Mouse (Mus musculus): Measurements from ENCODE around the gene Gm3417. TPM values are rescaled to one million over a fixed set of nuclear protein-coding genes. Genes with fewer than 3 reads are reported as not detected.

Gm3417 gene
- 2.5 and 4.3 TPM in 2 replicates for polyA plus RNA-seq (2015; fragmentation: Nextera tagmentation; extraction: Ambion mirVana)

DNA sequence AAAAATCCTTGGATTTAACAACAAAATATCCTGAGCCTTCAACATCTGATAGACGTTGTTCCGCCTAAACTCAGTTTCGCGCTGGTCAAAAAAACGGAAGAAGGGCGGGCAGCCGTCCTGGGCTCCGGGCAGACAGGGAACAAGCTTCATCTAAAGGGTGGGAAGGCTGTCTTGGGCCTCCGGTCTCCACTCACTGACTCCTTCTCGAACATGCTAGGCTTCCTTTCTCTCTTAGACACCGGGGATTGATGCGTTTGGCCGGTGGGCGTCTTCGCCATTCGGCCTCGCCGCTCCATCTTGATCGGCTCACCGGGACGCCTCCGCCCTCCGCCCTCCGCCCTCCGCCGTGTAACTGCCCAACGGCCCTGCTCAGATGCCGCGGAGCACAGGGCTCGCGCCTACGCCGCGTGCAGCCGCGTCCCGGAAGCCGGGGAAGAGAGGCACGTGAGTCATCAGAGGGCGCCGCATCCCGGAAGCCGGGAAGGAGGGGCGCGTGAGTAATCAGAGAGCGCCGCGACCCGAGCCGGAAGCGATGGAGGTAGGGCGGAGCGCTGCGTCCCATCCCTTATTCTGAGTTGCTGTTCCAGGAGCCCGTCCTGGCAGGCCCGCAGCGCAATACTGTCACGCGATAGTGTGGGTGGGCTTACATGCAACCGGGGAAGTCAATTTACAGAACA is at the start of gene Gm3417, which contains the start of gene 9030025P20Rik:
Gm3417 (minus strand) TSS at position 429 of the 677 bp plus-strand sequence.
9030025P20Rik (plus strand) TSS at position 107 of the 677 bp plus-strand sequence.

DNA sequence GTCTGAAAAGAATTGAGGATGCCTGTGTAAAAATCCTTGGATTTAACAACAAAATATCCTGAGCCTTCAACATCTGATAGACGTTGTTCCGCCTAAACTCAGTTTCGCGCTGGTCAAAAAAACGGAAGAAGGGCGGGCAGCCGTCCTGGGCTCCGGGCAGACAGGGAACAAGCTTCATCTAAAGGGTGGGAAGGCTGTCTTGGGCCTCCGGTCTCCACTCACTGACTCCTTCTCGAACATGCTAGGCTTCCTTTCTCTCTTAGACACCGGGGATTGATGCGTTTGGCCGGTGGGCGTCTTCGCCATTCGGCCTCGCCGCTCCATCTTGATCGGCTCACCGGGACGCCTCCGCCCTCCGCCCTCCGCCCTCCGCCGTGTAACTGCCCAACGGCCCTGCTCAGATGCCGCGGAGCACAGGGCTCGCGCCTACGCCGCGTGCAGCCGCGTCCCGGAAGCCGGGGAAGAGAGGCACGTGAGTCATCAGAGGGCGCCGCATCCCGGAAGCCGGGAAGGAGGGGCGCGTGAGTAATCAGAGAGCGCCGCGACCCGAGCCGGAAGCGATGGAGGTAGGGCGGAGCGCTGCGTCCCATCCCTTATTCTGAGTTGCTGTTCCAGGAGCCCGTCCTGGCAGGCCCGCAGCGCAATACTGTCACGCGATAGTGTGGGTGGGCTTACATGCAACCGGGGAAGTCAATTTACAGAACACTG is 31.3 kb upstream of the Gm3417 start, which contains the start of gene Gm3435:
Gm3435 (plus strand) TSS at position 471 of the 708 bp plus-strand sequence.

GRCm38 (mm10) chr17:14960951-14961556 is 17.5 kb downstream of the Gm3417 start, which contains the start of gene Phf10:
TSS of gene Phf10 (minus strand) at chr17:14961273.

GRCm38 (mm10) chr17:14943009-14943728 is 35.4 kb downstream of the Gm3417 start, which contains the start of the genes Wdr27 and 1600012H06Rik:
TSS of gene Wdr27 (minus strand) at chr17:14943158.
TSS of gene 1600012H06Rik (plus strand) at chr17:14943184.

Other genes starting within 250 kb of the Gm3417 start
- 3.1 and 3.4 TPM in 2 replicates for gene Wdr27, start 35.6 kb downstream of the Gm3417 start, polyA plus RNA-seq (2015; fragmentation: Nextera tagmentation; extraction: Ambion mirVana)
- 14.3 and 15.2 TPM in 2 replicates for gene 1600012H06Rik, start 35.6 kb downstream of the Gm3417 start, polyA plus RNA-seq (2015; fragmentation: Nextera tagmentation; extraction: Ambion mirVana)
- 88.7 and 100 TPM in 2 replicates for gene Phf10, start 17.5 kb downstream of the Gm3417 start, polyA plus RNA-seq (2015; fragmentation: Nextera tagmentation; extraction: Ambion mirVana)
- gene 9030025P20Rik, start 322 bp downstream of the Gm3417 start, polyA plus RNA-seq (2015; fragmentation: Nextera tagmentation; extraction: Ambion mirVana): 5.7 and 8.3 TPM in 2 replicates
- 4.5 and 7.6 TPM in 2 replicates for gene Gm3435, start 31.4 kb upstream of the Gm3417 start, polyA plus RNA-seq (2015; fragmentation: Nextera tagmentation; extraction: Ambion mirVana)
- 46.4 and 50.9 TPM in 2 replicates for gene Ermard, start 62.4 kb upstream of the Gm3417 start, polyA plus RNA-seq (2015; fragmentation: Nextera tagmentation; extraction: Ambion mirVana)
- 12.9 and 14.5 TPM in 2 replicates for gene Tcte3, start 62.7 kb upstream of the Gm3417 start, polyA plus RNA-seq (2015; fragmentation: Nextera tagmentation; extraction: Ambion mirVana)
- gene Gm3448, start 62.7 kb upstream of the Gm3417 start, polyA plus RNA-seq (2015; fragmentation: Nextera tagmentation; extraction: Ambion mirVana): 8.1 and 9.6 TPM in 2 replicates

All from spleen, postnatal 0 days (tissue).